Mouse (Mus musculus) mammary gland, adult 2 months (tissue): ENCODE data around the gene H60c. TPM values are rescaled to one million over a fixed set of nuclear protein-coding genes. Genes with fewer than 3 reads are reported as not detected.

Experiments
- polyA plus RNA-seq: library from polyadenylated mRNA; depleted of rRNA; stranded (reverse); fragments of >200 nt; gene quantifications from 2 replicates; pipeline ENCODE4 v1.2.3, GENCODE M21; 2012; ENCODE audit warnings: low replicate concordance; rRNA removed

Gene H60c
- polyA plus RNA-seq = 0.14 TPM in 1 of 2 replicates, not detected in the other

GRCm38 (mm10) chr10:3267671-3268070, at the start of gene H60c:
Gene H60c, minus strand, starts transcription at chr10:3267771.

Other genes with a start within 250 kb of the H60c start
- 0.20 and 6.6 TPM in 2 replicates for gene Ppp1r14c, start 98.3 kb upstream of the H60c start, polyA plus RNA-seq